Mouse (Mus musculus): ENCODE measurements around the gene Ghr. TPM values are rescaled to one million over a fixed set of nuclear protein-coding genes. Genes with fewer than 3 reads are reported as not detected.

The Ghr gene
- polyA plus RNA-seq, 1 experiment = 3.8 TPM

DNA sequence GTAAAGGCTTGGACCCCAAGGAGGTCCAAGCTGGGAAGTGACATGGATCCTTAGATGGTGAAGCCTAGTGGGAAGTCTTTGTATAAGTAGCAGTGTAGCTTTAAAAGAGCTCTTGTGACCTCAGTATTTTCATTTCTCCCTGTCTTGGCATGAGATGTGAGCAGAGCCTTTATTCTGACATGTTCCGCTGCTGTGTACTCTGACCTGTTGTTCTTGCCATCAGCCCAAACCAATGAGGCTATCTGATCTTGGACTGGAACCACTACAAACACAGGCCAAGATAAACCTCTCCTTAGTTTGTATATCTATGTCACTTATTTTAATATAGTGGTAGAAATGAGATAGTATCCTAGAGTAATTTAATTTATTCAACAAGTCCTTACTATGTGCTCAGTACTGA is 97.9 kb downstream of the Ghr start:
- WGBS = 30% methylated on average over 1 of the region's 1 CpGs
- H3K4me3 ChIP-seq (ENCODE audit: low read depth, low read length) = no peak overlapping the region

GRCm38 (mm10) chr15:3483451-3483850 is 99.8 kb downstream of the Ghr start:
- TF ChIP-seq CTCF (IDR thresholded peaks at IDR 0.05; ENCODE audit: extremely low read depth, insufficient read length, insufficient replicate concordance, low read depth, low read length) = no peak
- Histone ChIP-seq H3K4me1 (ENCODE audit: control insufficient read depth, insufficient read depth, insufficient read length, low read length) (no peaks in the 10 kb centered on the region), H3K4me3 (ENCODE audit: low read depth, low read length) (no peak overlapping the region), H3K36me3 (ENCODE audit: control insufficient read depth, insufficient read depth, low read length) (no peaks in the 10 kb centered on the region), H3K27me3 (ENCODE audit: control insufficient read depth, insufficient read depth, low read length) (no peaks in the 10 kb centered on the region), H3K27ac (ENCODE audit: insufficient read depth, low read depth, low read length) (no peak overlapping the region)
- 41% methylated on average over 3 of the region's 3 CpGs for WGBS

More for the DNA sequence above, 97.9 kb downstream of the Ghr start:
- no peak for TF ChIP-seq CTCF (IDR thresholded peaks at IDR 0.05; ENCODE audit: extremely low read depth, insufficient read length, insufficient replicate concordance, low read depth, low read length)
- TF ChIP-seq POLR2A (IDR thresholded peaks at IDR 0.05; ENCODE audit: low read depth, low read length) = no peak
- Histone ChIP-seq H3K36me3 (ENCODE audit: control insufficient read depth, insufficient read depth, low read length) (no peaks in the 10 kb centered on the region), H3K27ac (ENCODE audit: insufficient read depth, low read depth, low read length) (no peak overlapping the region), H3K4me1 (ENCODE audit: control insufficient read depth, insufficient read depth, insufficient read length, low read length) (no peaks in the 10 kb centered on the region), H3K27me3 (ENCODE audit: control insufficient read depth, insufficient read depth, low read length) (no peaks in the 10 kb centered on the region)

DNA sequence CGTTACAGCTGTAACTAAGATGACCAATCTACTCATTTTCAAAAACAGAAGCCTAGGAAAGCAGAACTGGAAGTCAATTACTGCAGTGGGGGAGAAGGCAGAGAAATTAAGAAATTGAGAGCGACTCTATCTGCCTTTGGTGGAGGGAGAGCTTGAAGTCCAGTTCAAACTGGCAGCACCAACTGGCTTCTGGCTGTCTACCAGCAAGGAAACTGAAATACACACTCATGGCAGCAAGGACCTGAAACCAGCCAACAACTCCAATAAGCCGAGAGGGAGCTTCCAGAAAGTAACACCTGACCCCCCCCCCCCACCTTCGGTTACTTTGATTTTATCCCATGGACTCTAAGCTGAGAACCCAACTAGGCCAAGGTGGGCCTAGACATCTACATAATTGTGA is 114.1 kb downstream of the Ghr start:
- WGBS = 88% methylated on average over 4 of the region's 4 CpGs
- no peaks in the 10 kb centered on the region for H3K27me3 ChIP-seq (ENCODE audit: control insufficient read depth, insufficient read depth, low read length)
- no peaks in the 10 kb centered on the region for H3K36me3 ChIP-seq (ENCODE audit: control insufficient read depth, insufficient read depth, low read length)
- H3K4me1 ChIP-seq (ENCODE audit: control insufficient read depth, insufficient read depth, insufficient read length, low read length) = peaks cover 3% of the 10 kb centered on the region; the same call in 1 of the 2 replicates
- H3K27ac ChIP-seq (ENCODE audit: insufficient read depth, low read depth, low read length) = no peak overlapping the region
- TF ChIP-seq CTCF (IDR thresholded peaks at IDR 0.05; ENCODE audit: extremely low read depth, insufficient read length, insufficient replicate concordance, low read depth, low read length) (no peak), POLR2A (IDR thresholded peaks at IDR 0.05; ENCODE audit: low read depth, low read length) (no peak)
- H3K4me3 ChIP-seq (ENCODE audit: low read depth, low read length) = no peak overlapping the region

DNA sequence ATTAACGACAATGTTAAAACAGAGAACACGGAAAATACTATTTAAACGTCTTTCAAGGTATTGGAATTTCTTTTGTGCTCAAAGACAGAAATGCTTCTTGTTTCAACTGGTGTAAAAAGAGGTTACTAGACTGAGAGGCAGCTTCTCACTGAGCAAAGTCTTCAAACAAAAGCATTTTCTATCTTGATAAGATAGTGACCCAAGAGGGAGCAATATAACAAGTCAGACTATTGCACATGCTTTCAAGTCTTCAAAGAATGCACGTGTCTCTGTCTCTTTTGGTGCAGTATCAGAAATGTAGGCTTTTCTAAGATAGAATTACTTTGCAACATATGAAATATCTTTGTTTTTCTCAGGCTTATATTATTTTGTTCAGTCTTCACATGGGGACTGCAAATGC is 116.7 kb downstream of the Ghr start:
- no peak overlapping the region for H3K4me3 ChIP-seq (ENCODE audit: low read depth, low read length)
- WGBS = 42% methylated on average over 4 of the region's 4 CpGs

GRCm38 (mm10) chr15:3464754-3465153 is 118.5 kb downstream of the Ghr start:
- WGBS = 25% methylated on average over 4 of the region's 4 CpGs
- TF ChIP-seq CTCF (IDR thresholded peaks at IDR 0.05; ENCODE audit: extremely low read depth, insufficient read length, insufficient replicate concordance, low read depth, low read length) (no peak), POLR2A (IDR thresholded peaks at IDR 0.05; ENCODE audit: low read depth, low read length) (no peak)
- Histone ChIP-seq H3K36me3 (ENCODE audit: control insufficient read depth, insufficient read depth, low read length) (no peaks in the 10 kb centered on the region), H3K27me3 (ENCODE audit: control insufficient read depth, insufficient read depth, low read length) (no peaks in the 10 kb centered on the region), H3K4me1 (ENCODE audit: control insufficient read depth, insufficient read depth, insufficient read length, low read length) (peaks cover 3% of the 10 kb centered on the region; the same call in 1 of the 2 replicates), H3K4me3 (ENCODE audit: low read depth, low read length) (no peak overlapping the region), H3K27ac (ENCODE audit: insufficient read depth, low read depth, low read length) (peak overlapping the region; percentile 69; the same call in 1 of the 2 replicates)

More for the DNA sequence above, 116.7 kb downstream of the Ghr start:
- no peak overlapping the region for H3K27ac ChIP-seq (ENCODE audit: insufficient read depth, low read depth, low read length)
- no peaks in the 10 kb centered on the region for H3K27me3 ChIP-seq (ENCODE audit: control insufficient read depth, insufficient read depth, low read length)
- no peaks in the 10 kb centered on the region for H3K36me3 ChIP-seq (ENCODE audit: control insufficient read depth, insufficient read depth, low read length)
- no peak for TF ChIP-seq CTCF (IDR thresholded peaks at IDR 0.05; ENCODE audit: extremely low read depth, insufficient read length, insufficient replicate concordance, low read depth, low read length)
- TF ChIP-seq POLR2A (IDR thresholded peaks at IDR 0.05; ENCODE audit: low read depth, low read length) = no peak
- H3K4me1 ChIP-seq (ENCODE audit: control insufficient read depth, insufficient read depth, insufficient read length, low read length) = peaks cover 3% of the 10 kb centered on the region; the same call in 1 of the 2 replicates

- no peaks in the 10 kb centered on the region for H3K36me3 ChIP-seq (ENCODE audit: control insufficient read depth, insufficient read depth, low read length)
- no peaks in the 10 kb centered on the region for H3K27me3 ChIP-seq (ENCODE audit: control insufficient read depth, insufficient read depth, low read length)
- no peak for TF ChIP-seq POLR2A (IDR thresholded peaks at IDR 0.05; ENCODE audit: low read depth, low read length)
- no peak for TF ChIP-seq CTCF (IDR thresholded peaks at IDR 0.05; ENCODE audit: extremely low read depth, insufficient read length, insufficient replicate concordance, low read depth, low read length)
- WGBS = 84% methylated on average over 4 of the region's 4 CpGs
- H3K27ac ChIP-seq (ENCODE audit: insufficient read depth, low read depth, low read length) = no peak overlapping the region
- H3K4me3 ChIP-seq (ENCODE audit: low read depth, low read length) = no peak overlapping the region
- H3K4me1 ChIP-seq (ENCODE audit: control insufficient read depth, insufficient read depth, insufficient read length, low read length) = no peaks in the 10 kb centered on the region
Measured at GRCm38 (mm10) chr15:3456543-3456942, 126.7 kb downstream of the Ghr start.

- no peaks in the 10 kb centered on the region for H3K36me3 ChIP-seq (ENCODE audit: control insufficient read depth, insufficient read depth, low read length)
- H3K27ac ChIP-seq (ENCODE audit: insufficient read depth, low read depth, low read length) = no peak overlapping the region
- no peaks in the 10 kb centered on the region for H3K4me1 ChIP-seq (ENCODE audit: control insufficient read depth, insufficient read depth, insufficient read length, low read length)
Measured at GRCm38 (mm10) chr15:3455572-3455971, 127.7 kb downstream of the Ghr start.

More at GRCm38 (mm10) chr15:3455572-3455971, 127.7 kb downstream of the Ghr start:
- TF ChIP-seq CTCF (IDR thresholded peaks at IDR 0.05; ENCODE audit: extremely low read depth, insufficient read length, insufficient replicate concordance, low read depth, low read length) = no peak
- TF ChIP-seq POLR2A (IDR thresholded peaks at IDR 0.05; ENCODE audit: low read depth, low read length) = no peak
- Histone ChIP-seq H3K27me3 (ENCODE audit: control insufficient read depth, insufficient read depth, low read length) (no peaks in the 10 kb centered on the region), H3K4me3 (ENCODE audit: low read depth, low read length) (no peak overlapping the region)

All from small intestine, adult 2 months (tissue).